Mouse (Mus musculus) ES-E14 (cell line): ENCODE data around the gene Per1.

Source experiments
- CHD2 ChIP-seq: IDR thresholded peaks from 2 replicates; pipeline ENCODE4 v1.6.1; 2014; ENCODE audit warnings: mild to moderate bottlenecking, low read depth, low read length, inconsistent platforms
- HCFC1 ChIP-seq: IDR thresholded peaks from 2 replicates; pipeline ENCODE4 v1.6.1; 2012; ENCODE audit warnings: low read length, inconsistent platforms, borderline replicate concordance; ENCODE audit not compliant: insufficient read depth
- ZNF384 ChIP-seq: IDR thresholded peaks from 2 replicates; pipeline ENCODE4 v1.6.1; 2012; ENCODE audit warnings: low read depth, low read length, inconsistent platforms

GRCm38 (mm10) chr11:69085608-69086007, 9.4 kb upstream of the Per1 start:
- TF ChIP-seq ZNF384 (no peak), CHD2 (no peak), HCFC1 (no peak)
